Mouse (Mus musculus): Measurements from ENCODE around the gene Spink4.

Gene Spink4

GRCm38 (mm10) chr4:40919785-40920184 lies at the start of gene Spink4:
Gene Spink4 (plus strand): TSS chr4:40920052.
- peak in 1 of 2 experiments; percentile 27 for DNase-seq

DNA sequence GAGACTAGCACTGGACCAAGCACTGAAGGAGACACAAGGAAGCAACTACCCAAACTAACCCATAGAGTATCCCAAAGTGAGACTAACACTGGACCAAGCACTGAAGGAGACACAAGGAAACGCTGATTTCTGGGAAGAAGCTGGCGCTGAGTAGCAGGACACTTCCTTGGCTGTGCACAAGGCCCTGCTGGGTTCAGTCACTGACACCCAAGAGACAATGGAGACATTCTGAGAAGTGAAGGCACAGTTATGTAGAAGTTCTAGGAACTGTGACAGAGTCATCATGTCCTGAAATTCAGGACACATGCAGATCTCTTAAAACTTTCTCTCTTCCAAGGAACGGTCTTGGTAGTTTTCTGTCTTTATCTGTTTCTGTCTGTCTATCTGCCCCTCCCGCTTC lies 49.6 kb upstream of the Spink4 start:
- no peak for DNase-seq

GRCm38 (mm10) chr4:40872129-40872528 lies 47.7 kb upstream of the Spink4 start:
- DNase-seq, result no peak

DNA sequence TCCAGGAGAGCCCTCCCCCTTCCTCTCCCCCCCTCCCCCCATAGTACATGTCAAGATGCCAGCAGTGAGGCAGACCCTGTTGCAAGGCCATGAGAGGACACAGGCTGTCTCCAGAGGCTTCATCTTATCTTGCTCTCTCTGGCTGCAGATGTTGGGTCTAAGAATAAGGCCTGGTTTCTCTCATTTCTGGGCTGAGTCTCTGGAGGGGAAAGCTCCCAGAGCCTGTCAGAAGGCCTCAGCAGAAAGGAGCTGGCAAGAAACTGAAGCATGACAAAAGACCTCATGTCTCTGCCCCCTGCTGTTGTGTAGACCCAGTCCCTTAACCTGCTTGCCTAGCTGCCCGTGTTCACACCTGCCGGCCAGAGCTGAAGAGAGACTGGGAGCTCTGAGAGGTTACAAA lies 46.5 kb upstream of the Spink4 start:
- no peak for DNase-seq

DNA sequence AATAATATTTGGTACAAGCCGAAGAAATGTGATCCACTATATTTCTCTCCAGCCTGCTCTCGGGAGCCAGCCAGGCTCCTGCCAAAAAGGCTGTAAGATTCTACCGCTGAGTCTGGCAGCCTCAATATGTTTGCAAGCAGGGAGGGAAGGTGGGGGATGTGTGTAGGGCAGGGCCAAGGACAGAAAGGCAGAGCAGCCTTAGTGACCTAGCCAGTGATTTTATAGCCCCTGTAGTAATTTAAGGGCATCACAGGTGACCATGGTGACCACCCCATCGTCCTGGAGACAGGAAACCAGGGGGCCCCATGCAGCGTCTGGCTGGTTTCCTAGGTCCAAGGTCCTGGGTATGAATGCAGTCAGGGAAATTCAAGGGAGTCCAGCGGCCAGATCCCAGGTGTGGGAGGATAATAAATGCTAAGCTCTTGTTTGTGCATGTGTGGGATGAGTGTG lies 45.7 kb upstream of the Spink4 start:
- peak; percentile 49 to 51 for DNase-seq

DNA sequence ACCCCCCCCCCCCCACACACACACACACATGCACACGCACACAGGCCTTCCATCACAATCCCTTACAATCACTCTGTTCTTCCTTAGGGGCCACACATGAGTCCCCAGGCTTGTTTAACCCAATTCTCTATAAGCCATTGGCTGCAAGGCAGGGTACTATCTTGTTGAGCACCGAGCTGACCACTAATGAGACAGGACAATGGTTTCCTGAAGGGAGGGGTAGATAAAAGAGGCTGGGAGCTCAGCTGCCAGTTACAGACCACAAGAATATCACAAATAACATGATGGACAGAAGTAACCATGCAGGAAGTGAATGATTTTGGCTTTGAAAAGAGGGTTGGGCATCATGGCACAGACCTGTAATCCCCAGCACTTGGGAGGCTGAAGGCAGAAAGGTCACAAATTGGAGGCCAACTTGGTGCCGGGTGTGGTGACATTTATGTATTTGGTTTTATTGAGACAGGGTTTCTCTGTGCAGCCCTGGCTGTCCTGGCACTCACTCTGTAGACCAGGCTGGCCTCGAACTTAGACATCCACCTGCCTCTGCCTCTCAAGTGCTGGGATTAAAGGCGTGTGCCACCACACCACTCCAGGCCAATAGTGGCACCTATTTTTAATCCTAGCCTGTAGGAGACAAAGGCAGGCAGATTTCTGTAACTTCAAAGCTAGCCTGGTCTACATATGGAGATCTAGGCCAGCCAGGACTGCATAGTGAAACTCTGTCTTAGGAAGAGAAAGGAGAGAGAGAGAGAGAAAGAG lies 44.9 kb upstream of the Spink4 start:
- DNase-seq, result no peak

GRCm38 (mm10) chr4:40875842-40876241 lies 44.0 kb upstream of the Spink4 start:
- DNase-seq, result no peak

DNA sequence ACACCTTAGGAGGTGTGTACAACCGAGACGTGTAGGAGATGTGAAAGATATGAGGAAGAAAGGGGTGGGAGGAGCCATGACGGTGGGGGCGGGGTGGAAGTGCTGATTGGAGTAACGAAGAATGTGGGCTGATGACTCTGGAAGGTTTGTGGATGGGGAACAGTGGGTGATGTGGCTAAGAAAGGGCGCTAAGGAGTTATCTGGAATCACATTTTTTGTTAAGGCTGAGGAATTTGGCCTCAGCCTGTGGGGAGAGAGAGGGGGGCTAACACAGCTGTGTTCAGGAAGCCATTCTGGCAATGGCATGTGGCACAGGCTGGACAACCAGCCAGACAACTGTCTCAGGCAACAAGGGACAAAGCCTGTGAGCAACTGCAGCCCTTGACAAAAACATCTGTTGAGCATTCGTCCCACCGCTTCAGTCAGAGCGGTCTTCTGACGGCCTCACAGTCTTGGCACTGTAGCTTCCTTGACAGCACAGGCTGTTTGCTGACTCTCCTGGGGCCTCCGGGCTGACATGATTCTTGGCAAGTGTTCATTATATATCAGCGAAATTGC lies 43.0 kb upstream of the Spink4 start:
- peak; percentile 23 to 38 for DNase-seq

GRCm38 (mm10) chr4:40877528-40877927 lies 42.3 kb upstream of the Spink4 start:
- no peak for DNase-seq

- DNase-seq, result no peak
Observed at GRCm38 (mm10) chr4:40883200-40883599, 36.7 kb upstream of the Spink4 start.

GRCm38 (mm10) chr4:40884282-40885165 lies 35.3 kb upstream of the Spink4 start:
- no peak for DNase-seq

DNA sequence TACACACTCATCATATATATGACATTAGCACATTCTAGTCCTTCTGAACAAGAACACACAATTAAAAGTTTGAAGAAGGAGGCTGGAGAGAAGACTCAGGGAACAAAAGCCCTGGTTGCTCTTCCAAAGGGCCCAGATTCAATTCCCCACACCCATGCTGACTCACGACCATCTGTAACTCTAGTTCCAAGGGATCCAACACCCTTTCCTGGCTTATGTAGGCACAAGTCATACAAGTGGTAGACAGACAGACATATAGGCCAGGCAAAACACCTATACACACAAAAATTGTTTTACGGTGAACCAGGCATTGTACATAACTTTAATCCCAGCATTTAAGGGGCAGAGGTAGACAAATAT lies 34.7 kb upstream of the Spink4 start:
- no peak for DNase-seq

- DNase-seq, result no peak
Observed at GRCm38 (mm10) chr4:40885883-40886282, 34.0 kb upstream of the Spink4 start.

DNA sequence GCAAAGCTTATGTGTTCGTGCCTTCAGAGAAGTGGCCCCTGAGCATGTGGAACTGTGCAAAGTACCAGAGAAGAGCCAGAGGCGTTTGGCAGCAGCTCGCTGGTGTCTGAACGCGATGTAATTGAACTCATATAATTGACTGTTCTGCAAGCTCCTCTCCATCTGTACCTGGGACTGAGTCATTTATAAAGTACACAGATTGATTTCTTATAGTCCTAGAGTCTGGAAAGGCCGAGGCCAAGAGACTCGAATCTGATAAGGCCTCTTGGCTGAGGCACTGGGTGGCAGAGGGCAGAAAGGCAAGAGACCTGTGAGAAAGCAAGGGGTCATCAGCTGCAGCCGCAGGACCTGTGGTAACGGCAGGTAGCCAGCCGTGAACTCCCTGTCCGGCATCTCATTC lies 31.0 kb upstream of the Spink4 start:
- DNase-seq, result no peak

DNA sequence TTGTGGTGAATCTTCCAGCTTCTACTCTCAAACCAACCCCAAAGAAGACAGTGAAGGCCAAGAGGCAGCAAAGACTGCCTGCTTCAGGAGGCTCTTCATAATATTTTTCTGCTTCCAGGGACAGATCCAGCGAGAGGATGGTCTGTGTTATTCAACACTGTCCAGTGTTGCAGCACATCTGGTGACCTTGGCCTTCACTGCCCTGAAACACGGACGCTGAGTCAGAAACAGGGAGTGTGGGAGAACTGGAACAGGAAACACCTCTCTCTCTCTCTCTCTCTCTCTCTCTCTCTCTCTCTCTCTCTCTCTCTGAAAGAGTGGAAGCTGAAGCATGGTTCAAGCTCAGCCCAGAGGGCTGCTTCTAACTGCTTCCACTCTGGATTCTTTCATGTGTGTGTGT lies 30.6 kb upstream of the Spink4 start:
- DNase-seq, result no peak

GRCm38 (mm10) chr4:40889983-40890382 lies 29.9 kb upstream of the Spink4 start:
- DNase-seq, result no peak

DNA sequence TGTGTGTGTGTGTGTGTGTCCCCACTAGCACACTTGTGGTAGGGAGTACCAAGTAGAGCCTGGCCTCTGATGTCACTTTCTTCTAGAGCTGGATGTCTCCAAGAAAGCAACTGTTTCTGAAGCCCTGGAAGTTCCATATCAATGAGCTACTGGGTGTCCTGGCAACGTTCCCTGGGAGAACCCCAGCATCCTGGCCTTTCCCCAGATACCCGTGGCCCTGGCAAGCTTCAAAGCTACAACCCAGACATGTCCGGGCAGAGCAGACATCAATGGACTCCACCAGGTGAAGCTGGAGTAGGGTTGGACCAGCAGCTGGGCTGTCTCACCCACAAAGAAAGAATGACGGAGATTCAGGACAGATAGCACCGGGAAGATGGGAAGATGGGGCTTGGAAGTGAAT lies 28.6 kb upstream of the Spink4 start:
- DNase-seq, result no peak

GRCm38 (mm10) chr4:40895118-40895517 lies 24.7 kb upstream of the Spink4 start:
- DNase-seq, result no peak

- no peak for DNase-seq
Observed at GRCm38 (mm10) chr4:40895646-40896045, 24.2 kb upstream of the Spink4 start.

- no peak for DNase-seq
Observed at GRCm38 (mm10) chr4:40898476-40899044, 21.3 kb upstream of the Spink4 start.

- no peak for DNase-seq
Observed at GRCm38 (mm10) chr4:40899264-40899663, 20.6 kb upstream of the Spink4 start.

DNA sequence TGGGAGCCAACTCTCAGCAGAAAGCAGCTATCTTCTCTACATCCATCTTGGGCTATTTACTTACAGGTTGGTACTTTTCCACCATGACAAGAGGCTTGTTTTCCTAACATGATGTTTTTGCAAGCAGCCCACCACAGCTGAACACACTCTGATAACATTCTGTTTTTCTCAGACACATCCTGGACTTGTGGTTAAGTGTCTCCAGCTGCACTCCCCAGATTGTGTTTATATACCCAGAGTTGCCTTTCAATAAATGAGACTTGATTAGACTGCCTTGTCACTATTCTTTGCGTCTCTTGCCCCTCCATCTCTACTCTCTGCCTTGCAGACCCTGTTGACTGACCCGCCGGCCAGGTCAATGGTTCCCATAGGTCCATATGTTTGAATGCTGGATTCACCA lies 19.8 kb upstream of the Spink4 start:
- no peak for DNase-seq

GRCm38 (mm10) chr4:40900612-40901011 lies 19.2 kb upstream of the Spink4 start:
- DNase-seq, result no peak
